Mouse (Mus musculus): ENCODE data around the gene Rock2. TPM values are rescaled to one million over a fixed set of nuclear protein-coding genes. Genes with fewer than 3 reads are reported as not detected.

Gene Rock2
- polyA plus RNA-seq, 1 experiment: 14.4 TPM

DNA sequence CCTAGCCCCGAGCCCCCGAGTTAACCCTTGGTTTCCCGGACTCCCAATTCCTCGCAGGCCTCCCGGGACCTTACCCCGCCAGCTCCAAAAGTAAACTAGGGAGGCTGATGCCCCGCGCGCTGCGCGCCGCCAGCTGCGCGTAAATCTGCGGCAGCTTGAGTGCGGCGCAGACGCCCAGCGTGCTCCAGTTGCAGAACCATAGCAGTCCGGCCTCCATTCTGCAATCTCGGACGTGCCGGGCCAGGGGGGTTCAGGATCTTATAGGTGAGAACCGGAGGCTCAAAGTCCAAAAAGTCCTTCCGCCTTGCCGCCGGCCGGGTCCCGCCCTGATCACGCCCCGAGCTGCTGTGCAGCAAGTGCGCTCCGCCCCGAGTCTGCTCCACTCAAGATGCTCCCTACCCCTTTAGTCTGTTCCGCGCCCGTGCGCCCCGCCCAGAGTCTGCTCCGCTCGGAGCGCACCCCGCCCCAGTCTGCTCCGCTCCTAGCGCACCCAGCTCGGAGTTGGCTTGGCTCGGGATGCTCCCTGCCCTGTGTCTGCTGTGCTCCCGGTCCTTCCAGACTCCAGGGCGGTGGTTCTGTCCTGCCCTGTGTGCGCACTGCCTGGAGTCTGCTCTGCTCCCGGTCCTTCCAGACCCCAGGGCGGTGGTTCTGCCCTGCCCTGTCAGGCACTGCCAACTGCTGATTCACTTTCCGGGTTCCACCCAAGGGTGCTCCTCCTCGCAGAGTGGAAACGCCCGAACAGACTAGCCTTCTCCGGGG lies 105.2 kb downstream of the Rock2 start, which contains the start of gene Pqlc3:
Gene Pqlc3 (minus strand): TSS at position 670 of the 759 bp plus-strand sequence.
- TF ChIP-seq MYOG (IDR thresholded peaks at IDR 0.05; ENCODE audit: control insufficient read depth in 1 of 3, insufficient read depth in 1 of 3, insufficient read length in 2 of 3, low read depth in 2 of 3): peak in 1 of 3 experiments; percentile 31
- TF ChIP-seq SRF (IDR thresholded peaks at IDR 0.05; ENCODE audit: control insufficient read depth, insufficient read length, low read depth): no peak
- TF ChIP-seq POLR2AphosphoS2 (IDR thresholded peaks at IDR 0.05; ENCODE audit: insufficient read length, low read depth): peak; percentile 92
- TF ChIP-seq CEBPB (IDR thresholded peaks at IDR 0.05; ENCODE audit: insufficient read depth, poor library complexity, severe bottlenecking): no peak
- TF ChIP-seq USF1 (IDR thresholded peaks at IDR 0.05; ENCODE audit: low read depth): no peak
- no peak for TF ChIP-seq MYOD1 (IDR thresholded peaks at IDR 0.05; ENCODE audit: control insufficient read depth in 1 of 3, insufficient read length in 2 of 3, low read depth in 2 of 3)
- no peak for TF ChIP-seq MAX (IDR thresholded peaks at IDR 0.05; ENCODE audit: low read depth)
- no peak for TF ChIP-seq TCF12 (IDR thresholded peaks at IDR 0.05; ENCODE audit: insufficient read depth, poor library complexity, severe bottlenecking)
- peak; percentile 83 for TF ChIP-seq POLR2A (IDR thresholded peaks at IDR 0.05; ENCODE audit: insufficient read length, low read depth)
- H3K27me3 ChIP-seq (ENCODE audit: control insufficient read depth, insufficient read depth, insufficient read length): no peaks in the 10 kb centered on the region

DNA sequence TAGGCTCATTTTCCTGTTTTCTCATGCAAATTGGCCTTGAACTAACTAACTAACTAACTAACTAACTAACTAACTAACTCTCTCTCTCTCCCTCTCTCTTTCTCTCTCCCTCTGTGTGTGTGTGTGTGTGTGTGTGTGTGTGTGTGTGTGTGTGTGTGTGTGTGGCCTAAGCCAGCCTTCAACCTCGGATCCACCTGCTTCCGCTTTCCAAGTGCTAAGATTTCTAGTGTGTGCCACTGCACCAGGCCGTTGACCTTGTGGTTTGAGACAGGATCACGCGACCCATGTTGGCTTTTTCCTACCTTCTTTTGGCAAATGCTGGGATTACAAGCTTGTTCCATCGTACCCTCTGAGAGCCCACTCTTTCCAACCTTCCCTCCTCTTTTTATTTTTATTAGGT lies 105.9 kb downstream of the Rock2 start:
- peak overlapping the region; percentile 52 for H3K4me3 ChIP-seq

More for the DNA sequence above, 105.2 kb downstream of the Rock2 start, which contains the start of gene Pqlc3:
- Histone ChIP-seq H3K4me3 (peak within 1 kb of the TSS; percentile 52), H3ac (ENCODE audit: control insufficient read depth, insufficient read length) (peak within 1 kb of the TSS; percentile 46), H3K4me2 (ENCODE audit: low read depth) (peak within 1 kb of the TSS; percentile 82), H3K36me3 (ENCODE audit: control insufficient read depth, insufficient read depth) (no peaks in the 10 kb centered on the region), H3K79me2 (ENCODE audit: control insufficient read depth, insufficient read depth) (no peaks in the 10 kb centered on the region)

DNA sequence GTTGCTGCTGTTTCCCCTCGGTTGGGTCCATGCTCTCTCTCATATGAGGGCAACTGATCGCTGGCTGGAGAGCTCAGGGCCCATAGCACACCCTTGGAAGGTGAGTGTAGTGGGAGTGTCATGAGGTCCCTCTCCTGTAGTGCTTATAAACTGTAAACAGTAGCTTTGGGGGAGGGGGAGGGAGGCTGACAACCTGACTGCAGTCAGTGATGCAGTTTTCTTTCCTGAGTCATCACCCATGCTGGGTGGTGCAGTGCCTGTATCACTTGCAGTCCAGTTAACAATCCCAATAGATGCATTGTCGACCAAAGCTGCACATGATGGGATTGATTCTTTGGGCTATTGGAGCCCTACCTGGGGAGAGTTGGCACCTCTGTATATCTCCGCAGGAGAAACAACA lies 106.5 kb downstream of the Rock2 start:
- Histone ChIP-seq H3ac (ENCODE audit: control insufficient read depth, insufficient read length) (no peak overlapping the region), H3K4me2 (ENCODE audit: low read depth) (peak overlapping the region; percentile 82), H3K79me2 (ENCODE audit: control insufficient read depth, insufficient read depth) (no peaks in the 10 kb centered on the region), H3K36me3 (ENCODE audit: control insufficient read depth, insufficient read depth) (no peaks in the 10 kb centered on the region), H3K27me3 (ENCODE audit: control insufficient read depth, insufficient read depth, insufficient read length) (no peaks in the 10 kb centered on the region), H3K4me3 (peak overlapping the region; percentile 52)
- TF ChIP-seq TCF3 (IDR thresholded peaks at IDR 0.05; ENCODE audit: insufficient read length, low read depth) (no peak), TCF12 (IDR thresholded peaks at IDR 0.05; ENCODE audit: insufficient read depth, poor library complexity, severe bottlenecking) (no peak), POLR2AphosphoS2 (IDR thresholded peaks at IDR 0.05; ENCODE audit: insufficient read length, low read depth) (no peak), POLR2A (IDR thresholded peaks at IDR 0.05; ENCODE audit: insufficient read length, low read depth) (no peak), E2F4 (IDR thresholded peaks at IDR 0.05; ENCODE audit: insufficient read depth) (no peak), USF1 (IDR thresholded peaks at IDR 0.05; ENCODE audit: low read depth) (no peak), MYOD1 (IDR thresholded peaks at IDR 0.05; ENCODE audit: control insufficient read depth in 1 of 3, insufficient read length in 2 of 3, low read depth in 2 of 3) (no peak), MYOG (IDR thresholded peaks at IDR 0.05; ENCODE audit: control insufficient read depth in 1 of 3, insufficient read depth in 1 of 3, insufficient read length in 2 of 3, low read depth in 2 of 3) (no peak), CEBPB (IDR thresholded peaks at IDR 0.05; ENCODE audit: insufficient read depth, poor library complexity, severe bottlenecking) (no peak), REST (IDR thresholded peaks at IDR 0.05; ENCODE audit: insufficient read depth, insufficient read length) (no peak), SRF (IDR thresholded peaks at IDR 0.05; ENCODE audit: control insufficient read depth, insufficient read length, low read depth) (no peak), MAX (IDR thresholded peaks at IDR 0.05; ENCODE audit: low read depth) (no peak)

More for the DNA sequence above, 105.9 kb downstream of the Rock2 start:
- TF ChIP-seq TCF12 (IDR thresholded peaks at IDR 0.05; ENCODE audit: insufficient read depth, poor library complexity, severe bottlenecking): no peak
- TF ChIP-seq TCF3 (IDR thresholded peaks at IDR 0.05; ENCODE audit: insufficient read length, low read depth): no peak
- no peak for TF ChIP-seq MAX (IDR thresholded peaks at IDR 0.05; ENCODE audit: low read depth)
- peak in 1 of 3 experiments; percentile 8 for TF ChIP-seq MYOD1 (IDR thresholded peaks at IDR 0.05; ENCODE audit: control insufficient read depth in 1 of 3, insufficient read length in 2 of 3, low read depth in 2 of 3)
- no peak for TF ChIP-seq MYOG (IDR thresholded peaks at IDR 0.05; ENCODE audit: control insufficient read depth in 1 of 3, insufficient read depth in 1 of 3, insufficient read length in 2 of 3, low read depth in 2 of 3)
- no peak for TF ChIP-seq CEBPB (IDR thresholded peaks at IDR 0.05; ENCODE audit: insufficient read depth, poor library complexity, severe bottlenecking)
- no peak for TF ChIP-seq E2F4 (IDR thresholded peaks at IDR 0.05; ENCODE audit: insufficient read depth)
- TF ChIP-seq POLR2AphosphoS2 (IDR thresholded peaks at IDR 0.05; ENCODE audit: insufficient read length, low read depth): no peak
- H3K79me2 ChIP-seq (ENCODE audit: control insufficient read depth, insufficient read depth): no peaks in the 10 kb centered on the region
- peak overlapping the region; percentile 82 for H3K4me2 ChIP-seq (ENCODE audit: low read depth)
- H3K36me3 ChIP-seq (ENCODE audit: control insufficient read depth, insufficient read depth): no peaks in the 10 kb centered on the region
- peak overlapping the region; percentile 46 for H3ac ChIP-seq (ENCODE audit: control insufficient read depth, insufficient read length)
- H3K27me3 ChIP-seq (ENCODE audit: control insufficient read depth, insufficient read depth, insufficient read length): no peaks in the 10 kb centered on the region

DNA sequence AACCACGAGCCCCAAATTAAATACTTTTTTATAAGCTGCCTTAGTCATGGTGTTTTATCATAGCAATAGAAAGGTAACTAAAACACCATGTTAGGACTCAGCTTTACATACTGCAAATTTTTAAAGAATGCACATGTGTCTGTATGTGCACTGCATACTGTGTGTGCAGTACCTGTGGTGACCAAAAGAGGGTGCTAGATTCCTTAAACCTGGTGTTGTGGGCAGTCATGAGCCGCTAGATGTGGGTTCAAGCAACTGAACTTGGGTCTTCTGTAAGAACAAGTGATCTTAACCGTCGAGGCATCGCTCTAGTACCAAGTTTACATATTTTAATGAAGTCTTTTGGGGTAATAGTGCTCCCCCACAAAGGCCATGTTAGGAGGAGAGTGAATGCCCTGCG lies 114.8 kb downstream of the Rock2 start:
- Histone ChIP-seq H3K4me2 (ENCODE audit: low read depth) (no peak overlapping the region), H3ac (ENCODE audit: control insufficient read depth, insufficient read length) (no peak overlapping the region), H3K4me3 (no peak overlapping the region), H3K36me3 (ENCODE audit: control insufficient read depth, insufficient read depth) (no peaks in the 10 kb centered on the region), H3K27me3 (ENCODE audit: control insufficient read depth, insufficient read depth, insufficient read length) (no peaks in the 10 kb centered on the region), H3K79me2 (ENCODE audit: control insufficient read depth, insufficient read depth) (no peaks in the 10 kb centered on the region)
- no peak for TF ChIP-seq CEBPB (IDR thresholded peaks at IDR 0.05; ENCODE audit: insufficient read depth, poor library complexity, severe bottlenecking)
- TF ChIP-seq TCF12 (IDR thresholded peaks at IDR 0.05; ENCODE audit: insufficient read depth, poor library complexity, severe bottlenecking): no peak
- TF ChIP-seq MAX (IDR thresholded peaks at IDR 0.05; ENCODE audit: low read depth): no peak
- TF ChIP-seq POLR2A (IDR thresholded peaks at IDR 0.05; ENCODE audit: insufficient read length, low read depth): no peak
- TF ChIP-seq REST (IDR thresholded peaks at IDR 0.05; ENCODE audit: insufficient read depth, insufficient read length): no peak
- TF ChIP-seq MYOD1 (IDR thresholded peaks at IDR 0.05; ENCODE audit: control insufficient read depth in 1 of 3, insufficient read length in 2 of 3, low read depth in 2 of 3): no peak
- no peak for TF ChIP-seq E2F4 (IDR thresholded peaks at IDR 0.05; ENCODE audit: insufficient read depth)
- TF ChIP-seq POLR2AphosphoS2 (IDR thresholded peaks at IDR 0.05; ENCODE audit: insufficient read length, low read depth): no peak
- no peak for TF ChIP-seq MYOG (IDR thresholded peaks at IDR 0.05; ENCODE audit: control insufficient read depth in 1 of 3, insufficient read depth in 1 of 3, insufficient read length in 2 of 3, low read depth in 2 of 3)
- TF ChIP-seq USF1 (IDR thresholded peaks at IDR 0.05; ENCODE audit: low read depth): no peak
- no peak for TF ChIP-seq TCF3 (IDR thresholded peaks at IDR 0.05; ENCODE audit: insufficient read length, low read depth)
- no peak for TF ChIP-seq SRF (IDR thresholded peaks at IDR 0.05; ENCODE audit: control insufficient read depth, insufficient read length, low read depth)
